Mouse (Mus musculus): ENCODE data around the gene Spaca3.

DNA sequence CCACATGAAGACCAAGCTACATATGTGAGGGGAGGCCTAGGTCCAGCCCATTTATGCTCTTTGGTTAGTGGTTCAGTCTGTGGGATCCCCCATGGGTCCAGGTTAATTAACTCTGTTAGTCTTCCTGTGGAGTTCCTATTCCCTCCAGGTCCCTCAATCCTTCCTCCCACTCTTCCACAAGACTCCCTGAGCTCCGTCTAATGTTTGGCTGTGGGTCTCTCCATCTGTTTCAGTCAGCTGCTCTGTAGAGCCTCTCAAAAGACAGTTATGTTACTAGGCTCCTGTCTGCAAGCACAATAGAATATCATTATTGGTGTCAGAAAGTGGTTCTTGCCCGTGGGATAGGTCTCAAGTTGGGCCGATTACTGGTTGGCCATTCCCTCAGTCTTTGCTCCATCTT is 37.7 kb downstream of the Spaca3 start:
- no peak for TF ChIP-seq CTCF (IDR thresholded peaks at IDR 0.05; ENCODE audit: low read depth, low read length)
- no peak for TF ChIP-seq GATA1 (IDR thresholded peaks at IDR 0.05; ENCODE audit: borderline replicate concordance, low read length)
- TF ChIP-seq POLR2AphosphoS5 (IDR thresholded peaks at IDR 0.05; ENCODE audit: insufficient replicate concordance, low read depth, low read length) = no peak
- no peak for TF ChIP-seq GATA2 (IDR thresholded peaks at IDR 0.05; ENCODE audit: borderline replicate concordance, low read depth, low read length)
